Mouse (Mus musculus) ovary, adult 18-20 months (tissue): ENCODE measurements around the gene Ddx19b.
"Not testable (repeated sequence)": the region's sequence is repeated elsewhere in the genome, so short reads cannot be mapped to it uniquely, and the experiment has no call there.

Experiments used
- DNase-seq: peaks from one replicate; pipeline ENCODE4 v3.0.0; 2022; ENCODE audit warnings: low spot score, mixed read lengths

Ddx19b gene

GRCm38 (mm10) chr8:111033482-111034215 is 2.1 kb upstream of the Ddx19b start:
- peak; percentile 98 for DNase-seq

GRCm38 (mm10) chr8:111032916-111033315 is 1.4 kb upstream of the Ddx19b start, which contains the start of gene Aars:
TSS of gene Aars (plus strand) at chr8:111033144.
- no peak for DNase-seq

- DNase-seq = no peak
Measured at GRCm38 (mm10) chr8:111030045-111030444, 1.5 kb downstream of the Ddx19b start.

DNA sequence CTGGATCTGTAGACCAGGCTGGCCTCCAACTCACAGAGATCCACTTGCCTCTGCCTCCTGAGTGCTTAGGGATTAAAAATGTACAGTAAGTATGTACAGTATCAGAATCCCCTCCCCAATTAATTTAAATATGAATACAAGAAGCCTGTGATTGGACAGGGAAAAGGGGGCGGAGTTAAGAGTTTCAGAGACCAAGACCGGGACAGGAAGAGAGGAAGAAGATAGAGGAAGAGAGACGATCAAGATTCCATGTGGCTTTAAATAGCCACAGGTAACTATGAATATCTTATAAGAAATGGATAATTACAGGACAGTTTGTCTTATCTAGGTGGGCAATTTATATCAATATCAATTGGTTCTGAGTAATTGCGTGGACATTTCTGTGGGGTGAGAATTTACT is 2.0 kb downstream of the Ddx19b start:
- DNase-seq = no peak

- DNase-seq = peak; percentile 71
Measured at GRCm38 (mm10) chr8:111027391-111027937, 4.1 kb downstream of the Ddx19b start.

DNA sequence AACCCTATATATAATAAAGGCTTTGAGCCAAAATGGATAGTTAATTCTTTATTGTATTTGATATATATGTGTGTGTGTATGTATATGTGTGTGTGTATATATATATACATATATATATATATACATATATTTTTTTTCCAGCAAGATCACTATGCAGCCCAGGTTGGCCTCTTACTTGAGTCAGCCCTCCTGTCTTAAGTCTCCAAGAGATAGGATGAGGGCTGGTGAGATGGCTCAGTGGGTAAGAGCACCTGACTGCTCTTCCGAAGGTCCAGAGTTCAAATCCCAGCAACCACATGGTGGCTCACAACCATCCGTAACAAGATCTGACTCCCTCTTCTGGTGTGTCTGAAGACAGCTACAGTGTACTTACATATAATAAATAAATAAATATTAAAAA is 4.9 kb downstream of the Ddx19b start:
- DNase-seq = not testable (repeated sequence)

GRCm38 (mm10) chr8:111010230-111010991 is 21.1 kb downstream of the Ddx19b start:
- not testable (repeated sequence) for DNase-seq

GRCm38 (mm10) chr8:110997547-110998531 is 33.7 kb downstream of the Ddx19b start, which contains the start of gene Ddx19a:
TSS of gene Ddx19a (minus strand) at chr8:110997800.
- DNase-seq = peak; percentile 76

- DNase-seq = no peak
Measured at GRCm38 (mm10) chr8:110996641-110997430, 34.7 kb downstream of the Ddx19b start.

- DNase-seq = no peak
Measured at GRCm38 (mm10) chr8:110990017-110990416, 41.5 kb downstream of the Ddx19b start.

DNA sequence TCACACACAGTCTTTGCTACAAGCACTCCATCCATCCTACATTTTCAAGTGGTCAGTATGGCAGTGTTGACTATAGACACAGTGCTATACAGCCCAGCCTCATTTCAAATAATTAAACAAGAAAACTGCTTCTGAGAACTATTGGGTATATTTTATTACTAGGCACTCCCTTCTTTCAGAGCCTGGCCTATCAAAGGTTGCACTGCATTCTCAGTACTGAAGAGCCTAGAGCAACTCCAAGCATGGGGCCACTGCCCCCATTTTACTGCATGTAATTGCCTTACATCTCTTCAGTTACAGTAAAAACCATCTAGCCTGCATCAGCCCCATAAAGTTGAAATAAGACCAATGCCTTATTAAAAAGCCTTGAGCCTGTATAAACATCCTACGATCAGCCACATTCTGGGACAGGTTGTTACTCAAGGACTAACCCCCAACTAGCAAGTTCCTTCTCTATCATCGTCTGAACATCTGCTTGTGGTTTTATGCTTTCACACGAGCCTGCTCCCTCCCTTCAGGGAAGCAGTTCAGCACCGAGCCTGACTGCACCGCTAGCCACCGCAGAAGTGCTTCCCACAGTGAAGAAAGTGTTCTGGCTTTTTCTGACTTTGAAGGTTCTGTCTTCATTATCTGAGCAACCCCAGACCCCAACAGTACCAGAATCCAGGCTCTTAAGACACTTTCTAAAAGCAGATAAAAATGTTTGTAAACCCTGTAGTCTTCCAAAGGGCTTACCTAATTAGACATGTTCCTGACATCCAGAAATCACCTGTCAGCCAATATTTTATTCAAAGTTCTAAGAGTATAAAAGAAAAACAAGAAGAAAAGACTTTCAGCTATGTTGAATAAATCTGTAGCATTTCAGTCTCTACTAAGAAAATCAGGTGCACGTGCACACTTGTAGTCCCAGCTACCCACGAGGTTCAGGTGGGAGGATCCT is 43.5 kb downstream of the Ddx19b start:
- DNase-seq = no peak

- no peak for DNase-seq
Measured at GRCm38 (mm10) chr8:110981304-110981703, 50.2 kb downstream of the Ddx19b start.

GRCm38 (mm10) chr8:110977987-110978386 is 53.6 kb downstream of the Ddx19b start:
- DNase-seq = not testable (repeated sequence)

DNA sequence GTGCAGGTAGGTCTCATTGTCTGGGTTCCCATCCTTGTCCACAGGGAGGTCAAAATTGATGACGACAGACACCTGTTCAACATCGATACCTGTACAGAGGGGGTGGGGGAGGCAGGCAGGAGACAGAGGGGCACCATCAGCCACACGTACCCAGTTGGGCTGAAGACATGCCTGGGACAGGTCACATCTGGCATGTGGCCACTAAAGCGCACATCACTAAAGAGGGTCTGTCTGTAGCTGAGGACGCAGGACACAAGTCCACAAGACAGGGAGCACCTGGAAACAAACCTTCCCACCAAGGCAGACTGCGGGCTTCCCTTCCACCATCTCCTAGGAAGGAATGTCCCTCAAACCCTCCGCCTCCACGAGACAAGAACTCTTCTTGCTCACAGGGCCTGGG is 55.0 kb downstream of the Ddx19b start:
- DNase-seq = not testable (repeated sequence)

DNA sequence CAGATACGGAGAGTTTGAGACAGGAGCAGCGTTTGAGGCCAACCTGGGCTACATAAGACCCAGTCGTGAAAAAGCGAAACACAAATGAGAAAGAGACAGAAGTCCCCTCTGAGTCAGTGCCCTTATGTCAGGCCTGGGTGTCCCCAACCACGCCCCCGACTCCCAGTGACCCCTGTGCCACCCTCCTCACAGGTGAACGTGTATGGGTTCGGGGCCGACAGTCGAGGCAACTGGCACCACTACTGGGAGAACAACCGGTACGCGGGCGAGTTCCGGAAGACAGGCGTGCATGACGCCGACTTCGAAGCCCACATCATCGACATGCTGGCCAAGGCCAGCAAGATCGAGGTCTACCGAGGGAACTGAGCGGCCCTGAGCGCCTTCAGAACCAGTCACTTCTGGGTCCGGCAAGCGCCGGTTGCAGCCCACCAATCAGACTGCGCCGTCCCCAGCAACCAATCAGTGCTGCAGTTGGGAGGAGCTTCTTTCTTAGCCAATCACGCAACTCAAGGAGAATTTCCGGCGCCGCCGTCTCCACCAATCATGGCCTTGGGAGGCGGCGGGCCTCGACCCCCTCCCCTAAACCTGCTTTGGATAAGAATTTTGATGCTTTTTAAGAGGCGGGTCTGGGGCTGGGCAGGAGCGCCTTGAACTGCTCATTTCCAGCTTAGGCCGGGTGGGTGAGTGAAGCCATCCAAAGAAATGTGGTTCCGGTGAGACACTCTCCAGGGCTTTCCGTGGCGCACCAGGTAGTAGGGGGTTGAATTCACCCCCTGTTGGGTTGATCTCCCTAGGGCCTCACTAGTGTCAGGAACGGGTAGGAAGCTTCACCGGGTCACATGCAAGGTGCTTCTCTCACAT is 61.4 kb downstream of the Ddx19b start:
- DNase-seq = peak; percentile 86

- DNase-seq = no peak
Measured at GRCm38 (mm10) chr8:110967326-110967725, 64.2 kb downstream of the Ddx19b start.

DNA sequence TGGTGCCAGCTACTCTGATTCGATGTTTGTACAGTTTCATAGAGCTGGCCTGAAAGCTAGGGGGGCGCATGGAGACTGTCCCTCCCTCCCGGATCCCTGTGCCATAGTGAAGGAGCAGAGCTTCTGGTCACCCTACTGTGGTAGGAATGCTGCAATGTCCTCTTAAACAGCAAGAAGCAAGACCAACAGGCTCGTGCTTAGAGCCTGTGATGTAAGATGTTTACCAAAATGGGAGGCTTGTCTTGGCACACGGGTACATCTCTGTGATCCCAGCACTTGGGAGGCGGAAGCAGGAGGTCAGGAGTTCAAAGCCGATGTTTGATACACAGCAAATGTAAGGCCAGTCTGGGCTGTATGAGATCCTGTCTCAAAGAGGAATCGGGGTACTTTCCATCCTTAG is 65.0 kb downstream of the Ddx19b start:
- no peak for DNase-seq

DNA sequence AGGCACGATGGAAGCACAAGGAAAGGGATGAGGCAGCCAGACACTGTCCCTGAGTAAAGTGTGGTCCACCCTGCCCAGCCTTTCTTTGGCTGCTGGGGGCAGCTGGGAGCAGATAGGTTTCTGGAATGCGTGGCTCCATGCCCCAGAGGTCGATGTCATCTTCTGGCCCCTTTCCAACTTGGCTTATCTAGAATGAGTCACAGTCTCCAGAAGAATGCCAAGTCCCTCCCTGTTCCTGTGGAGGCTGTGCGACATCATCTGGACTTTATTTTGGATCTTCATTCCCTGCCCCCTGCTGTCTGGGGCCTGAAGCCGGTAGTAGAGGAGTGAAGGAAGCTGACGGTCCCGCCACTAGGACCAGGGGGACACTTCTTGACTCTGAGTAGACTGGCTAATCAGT is 66.0 kb downstream of the Ddx19b start:
- peak; percentile 75 for DNase-seq

DNA sequence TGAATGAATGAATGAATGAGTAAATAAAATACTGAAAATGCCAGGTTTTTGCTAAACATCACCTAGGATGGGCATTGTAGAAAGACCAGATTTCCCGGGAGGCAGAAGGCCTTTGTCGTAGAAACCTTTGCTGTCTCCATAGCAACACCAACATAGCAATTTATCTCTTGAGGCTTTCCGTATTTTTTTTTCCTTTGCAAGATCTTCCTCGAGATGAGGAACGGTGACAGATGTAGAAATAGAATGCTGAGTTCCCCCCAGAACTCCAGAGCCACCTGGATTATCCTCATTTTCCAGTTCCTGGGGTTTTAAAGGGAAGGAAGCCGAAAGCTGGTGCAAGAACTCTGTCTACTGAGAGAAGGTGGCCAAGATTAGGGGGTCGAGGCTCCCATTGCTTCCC is 66.9 kb downstream of the Ddx19b start:
- DNase-seq = no peak
